Mouse (Mus musculus) MEL (cell line): ENCODE measurements around the gene Bnc2. TPM values are rescaled to one million over a fixed set of nuclear protein-coding genes. Genes with fewer than 3 reads are reported as not detected.

Experiments used
- DNase-seq: peaks from one replicate; pipeline ENCODE4 v3.0.0; 2011; ENCODE audit warnings: low read depth, low spot score
- H3K27ac ChIP-seq: 2 replicates; pipeline ENCODE4 v1.5.1; 2012; ENCODE audit warnings: low read depth, mild to moderate bottlenecking, control low read depth, low read length, moderate library complexity; ENCODE audit not compliant: control insufficient read depth
- H3K27me3 ChIP-seq, 2 experiments: fragments of 150-350 bp in 1 of 2; sonication (generic) in 1 of 2; 2 replicates each; pipeline ENCODE4 v1.6.1; 2012; ENCODE audit warnings: low read length in 2 of 2, mild to moderate bottlenecking in 2 of 2, improper control_type of control experiment in 1 of 2, moderate library complexity in 1 of 2; ENCODE audit not compliant: insufficient read depth in 2 of 2, control insufficient read depth in 1 of 2
- H3K36me3 ChIP-seq, 2 experiments: 2 replicates each; pipeline ENCODE4 v1.6.1; 2012 to 2014; ENCODE audit warnings: low read length in 2 of 2, improper control_type of control experiment in 1 of 2, inconsistent platforms in 1 of 2, mild to moderate bottlenecking in 1 of 2; ENCODE audit not compliant: insufficient read depth in 2 of 2, control insufficient read depth in 1 of 2
- H3K4me1 ChIP-seq, 2 experiments: fragments of 150-350 bp in 1 of 2; sonication (generic) in 1 of 2; 2 replicates each; pipeline ENCODE4 v1.6.1; 2012; ENCODE audit warnings: low read length in 2 of 2, improper control_type of control experiment in 1 of 2, mild to moderate bottlenecking in 1 of 2; ENCODE audit not compliant: insufficient read depth in 2 of 2, control insufficient read depth in 1 of 2
- H3K4me3 ChIP-seq, 2 experiments: fragments of 150-350 bp in 1 of 2; sonication (generic) in 1 of 2; 2 replicates each; pipeline ENCODE4 v1.5.1; 2012; ENCODE audit warnings: low read depth in 2 of 2, low read length in 2 of 2, mild to moderate bottlenecking in 2 of 2, moderate library complexity in 2 of 2, control low read depth in 1 of 2, improper control_type of control experiment in 1 of 2; ENCODE audit not compliant: control insufficient read depth in 1 of 2, insufficient read depth in 1 of 2
- H3K79me2 ChIP-seq: 2 replicates; pipeline ENCODE4 v1.6.1; 2012; ENCODE audit warnings: mild to moderate bottlenecking, low read length, moderate library complexity; ENCODE audit not compliant: control insufficient read depth, poor library complexity, insufficient read depth
- H3K9ac ChIP-seq: 2 replicates; pipeline ENCODE4 v1.6.1; 2012; ENCODE audit warnings: low read depth, mild to moderate bottlenecking, control low read depth, low read length, moderate library complexity; ENCODE audit not compliant: control insufficient read depth, poor library complexity, severe bottlenecking
- H3K9me3 ChIP-seq: fragments of 150-350 bp; sonication (generic); replicated peaks from 2 replicates; pipeline ENCODE4 v1.6.1; 2012; ENCODE audit warnings: mild to moderate bottlenecking, low read length, improper control_type of control experiment, moderate library complexity; ENCODE audit not compliant: insufficient read depth
- BHLHE40 ChIP-seq: IDR thresholded peaks from 2 replicates; pipeline ENCODE4 v1.6.1; 2012; ENCODE audit warnings: low read depth, mild to moderate bottlenecking, inconsistent platforms, low read length, improper control_type of control experiment, borderline replicate concordance
- CHD1 ChIP-seq: IDR thresholded peaks from 2 replicates; pipeline ENCODE4 v1.6.1; 2012; ENCODE audit warnings: low read depth, mild to moderate bottlenecking, inconsistent platforms, low read length, improper control_type of control experiment
- CHD2 ChIP-seq: IDR thresholded peaks from 2 replicates; pipeline ENCODE4 v1.6.1; 2011; ENCODE audit warnings: low read length, improper control_type of control experiment
- E2F4 ChIP-seq: IDR thresholded peaks from 2 replicates; pipeline ENCODE4 v1.6.1; 2011; ENCODE audit warnings: low read depth, low read length, improper control_type of control experiment, borderline replicate concordance
- ELF1 ChIP-seq: IDR thresholded peaks from 2 replicates; pipeline ENCODE4 v1.6.1; 2014; ENCODE audit warnings: low read depth, mild to moderate bottlenecking, inconsistent platforms, low read length, improper control_type of control experiment, moderate library complexity
- EP300 ChIP-seq, 2 experiments: IDR thresholded peaks; 2 replicates each; pipeline ENCODE4 v1.6.1; 2011; ENCODE audit warnings: improper control_type of control experiment in 2 of 2, low read length in 2 of 2, low read depth in 1 of 2, mild to moderate bottlenecking in 1 of 2
- GABPA ChIP-seq: IDR thresholded peaks from 2 replicates; pipeline ENCODE4 v1.6.1; 2012; ENCODE audit warnings: low read depth, mild to moderate bottlenecking, inconsistent platforms, low read length, improper control_type of control experiment, moderate library complexity
- JUND ChIP-seq: IDR thresholded peaks from 2 replicates; pipeline ENCODE4 v1.6.1; 2011; ENCODE audit warnings: low read depth, mild to moderate bottlenecking, improper control_type of control experiment, low read length
- KAT2A ChIP-seq: conservative IDR thresholded peaks from 2 replicates; pipeline ENCODE4 v1.6.1; 2012; ENCODE audit warnings: low read depth, low read length, improper control_type of control experiment, inconsistent platforms
- MAX ChIP-seq: IDR thresholded peaks from 2 replicates; pipeline ENCODE4 v1.6.1; 2011; ENCODE audit warnings: low read length, improper control_type of control experiment
- MAZ ChIP-seq: IDR thresholded peaks from 2 replicates; pipeline ENCODE4 v1.6.1; 2012; ENCODE audit warnings: low read depth, mild to moderate bottlenecking, inconsistent platforms, low read length, improper control_type of control experiment
- MEF2A ChIP-seq: IDR thresholded peaks from 2 replicates; pipeline ENCODE4 v1.6.1; 2014; ENCODE audit warnings: low read depth, mild to moderate bottlenecking, inconsistent platforms, low read length, improper control_type of control experiment; ENCODE audit not compliant: poor library complexity, insufficient replicate concordance, severe bottlenecking; ENCODE audit errors: extremely low read depth
- MXI1 ChIP-seq: IDR thresholded peaks from 2 replicates; pipeline ENCODE4 v1.6.1; 2011; ENCODE audit warnings: mild to moderate bottlenecking, low read depth, low read length, improper control_type of control experiment
- MYC ChIP-seq: IDR thresholded peaks from 2 replicates; pipeline ENCODE4 v1.6.1; 2011; ENCODE audit warnings: low read depth, mild to moderate bottlenecking, low read length, improper control_type of control experiment, moderate library complexity
- NRF1 ChIP-seq: IDR thresholded peaks from 2 replicates; pipeline ENCODE4 v1.6.1; 2014; ENCODE audit warnings: low read depth, mild to moderate bottlenecking, inconsistent platforms, low read length, improper control_type of control experiment, moderate library complexity; ENCODE audit not compliant: poor library complexity, insufficient read depth, severe bottlenecking
- POLR2AphosphoS5 ChIP-seq: IDR thresholded peaks from 2 replicates; pipeline ENCODE4 v1.6.1; 2012; ENCODE audit warnings: low read depth, borderline replicate concordance, mild to moderate bottlenecking, inconsistent platforms, low read length, moderate library complexity, mixed read lengths
- RAD21 ChIP-seq: IDR thresholded peaks from 2 replicates; pipeline ENCODE4 v1.6.1; 2011; ENCODE audit warnings: mild to moderate bottlenecking, low read depth, low read length, improper control_type of control experiment
- SIN3A ChIP-seq: IDR thresholded peaks from 2 replicates; pipeline ENCODE4 v1.6.1; 2012; ENCODE audit warnings: low read length, improper control_type of control experiment, inconsistent platforms
- TAL1 ChIP-seq: IDR thresholded peaks from 2 replicates; pipeline ENCODE4 v1.6.1; 2012; ENCODE audit warnings: mild to moderate bottlenecking, inconsistent platforms, low read length, moderate library complexity, mixed read lengths
- TCF12 ChIP-seq: IDR thresholded peaks from 2 replicates; pipeline ENCODE4 v1.6.1; 2014; ENCODE audit warnings: low read depth, mild to moderate bottlenecking, inconsistent platforms, low read length, improper control_type of control experiment, moderate library complexity
- UBTF ChIP-seq: IDR thresholded peaks from 2 replicates; pipeline ENCODE4 v1.6.1; 2012; ENCODE audit warnings: low read depth, mild to moderate bottlenecking, inconsistent platforms, low read length, improper control_type of control experiment, moderate library complexity, borderline replicate concordance; ENCODE audit not compliant: insufficient read depth
- USF1 ChIP-seq: IDR thresholded peaks from 2 replicates; pipeline ENCODE4 v1.6.1; 2014; ENCODE audit warnings: low read depth, mild to moderate bottlenecking, inconsistent platforms, low read length, improper control_type of control experiment, moderate library complexity
- USF2 ChIP-seq, 2 experiments: IDR thresholded peaks; 2 replicates each; pipeline ENCODE4 v1.6.1; 2011 to 2012; ENCODE audit warnings: improper control_type of control experiment in 2 of 2, low read length in 2 of 2, borderline replicate concordance in 1 of 2, inconsistent platforms in 1 of 2, low read depth in 1 of 2, mild to moderate bottlenecking in 1 of 2; ENCODE audit not compliant: insufficient read depth in 1 of 2
- ZKSCAN1 ChIP-seq: IDR thresholded peaks from 2 replicates; pipeline ENCODE4 v1.6.1; 2012; ENCODE audit warnings: low read depth, mild to moderate bottlenecking, inconsistent platforms, low read length, improper control_type of control experiment, moderate library complexity
- ZMIZ1 ChIP-seq: IDR thresholded peaks from 2 replicates; pipeline ENCODE4 v1.6.1; 2012; ENCODE audit warnings: low read depth, mild to moderate bottlenecking, inconsistent platforms, low read length, improper control_type of control experiment, moderate library complexity
- ZNF384 ChIP-seq: IDR thresholded peaks from 2 replicates; pipeline ENCODE4 v1.6.1; 2012; ENCODE audit warnings: low read depth, mild to moderate bottlenecking, inconsistent platforms, low read length, improper control_type of control experiment
- polyA plus RNA-seq, 2 experiments: library from polyadenylated mRNA; stranded (reverse) in 1 of 2; unstranded in 1 of 2; fragments of >175 nt in 1 of 2; fragments of >200 nt in 1 of 2; gene quantifications; 2 replicates each; pipeline versions ENCODE4 v1.2.1 to v1.2.4; 2012; ENCODE audit warnings: low replicate concordance in 2 of 2, low read depth in 1 of 2; ENCODE audit not compliant: insufficient read length in 2 of 2, insufficient read depth in 1 of 2, missing spikeins in 1 of 2
- total RNA-seq: library from RNA; depleted of rRNA; stranded (reverse); fragments of 300-350 nt; gene quantifications from 2 replicates; pipeline ENCODE4 v1.2.3, GENCODE M21; 2012

Bnc2 gene
- total and polyA plus RNA-seq, 3 experiments, result not detected

GRCm38 (mm10) chr4:84637641-84638040, 37.4 kb downstream of the Bnc2 start:
- no peak overlapping the region for H3K27ac ChIP-seq
- DNase-seq, result no peak
- TF ChIP-seq MEF2A, result no peak
- TF ChIP-seq MAX, result no peak
- TF ChIP-seq ZMIZ1, result no peak
- no peak for TF ChIP-seq ELF1
- no peak for TF ChIP-seq GABPA
- no peak for TF ChIP-seq MXI1
- no peak for TF ChIP-seq ZNF384
- TF ChIP-seq CHD2, result no peak

DNA sequence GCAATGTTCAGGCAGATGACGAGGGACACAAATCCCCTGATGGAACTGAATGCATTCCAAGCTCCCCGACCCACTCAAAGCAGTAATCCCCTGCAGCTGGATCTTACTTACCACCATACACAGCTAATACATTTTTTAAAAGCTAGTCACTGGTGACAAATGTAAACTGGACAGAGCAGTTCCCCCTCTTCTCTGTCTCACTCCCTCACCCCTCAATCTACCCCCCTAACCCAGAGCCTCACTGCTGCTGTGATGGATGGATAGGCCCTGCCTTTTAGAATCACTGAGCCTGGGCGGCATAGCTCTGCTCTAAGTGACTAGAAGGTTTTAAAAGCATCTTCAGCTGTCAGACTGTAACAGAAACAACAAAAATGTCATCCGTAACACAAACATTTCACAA, 40.3 kb downstream of the Bnc2 start:
- DNase-seq, result no peak
- Histone ChIP-seq H3K36me3 (no peaks in the 10 kb centered on the region), H3K79me2 (no peaks in the 10 kb centered on the region), H3K9ac (no peak overlapping the region), H3K4me1 (no peaks in the 10 kb centered on the region), H3K27ac (no peak overlapping the region), H3K4me3 (no peak overlapping the region), H3K27me3 (no peaks in the 10 kb centered on the region), H3K9me3 (no peaks in the 10 kb centered on the region)
- TF ChIP-seq TAL1 (no peak), POLR2AphosphoS5 (no peak), MAZ (no peak), MEF2A (no peak), USF1 (no peak), ZKSCAN1 (no peak), KAT2A (no peak), SIN3A (no peak)

More at GRCm38 (mm10) chr4:84637641-84638040, 37.4 kb downstream of the Bnc2 start:
- H3K4me3 ChIP-seq, result no peak overlapping the region
- H3K9ac ChIP-seq, result no peak overlapping the region
- no peaks in the 10 kb centered on the region for H3K36me3 ChIP-seq
- no peaks in the 10 kb centered on the region for H3K9me3 ChIP-seq
- H3K27me3 ChIP-seq, result no peaks in the 10 kb centered on the region
- H3K79me2 ChIP-seq, result no peaks in the 10 kb centered on the region
- no peaks in the 10 kb centered on the region for H3K4me1 ChIP-seq

DNA sequence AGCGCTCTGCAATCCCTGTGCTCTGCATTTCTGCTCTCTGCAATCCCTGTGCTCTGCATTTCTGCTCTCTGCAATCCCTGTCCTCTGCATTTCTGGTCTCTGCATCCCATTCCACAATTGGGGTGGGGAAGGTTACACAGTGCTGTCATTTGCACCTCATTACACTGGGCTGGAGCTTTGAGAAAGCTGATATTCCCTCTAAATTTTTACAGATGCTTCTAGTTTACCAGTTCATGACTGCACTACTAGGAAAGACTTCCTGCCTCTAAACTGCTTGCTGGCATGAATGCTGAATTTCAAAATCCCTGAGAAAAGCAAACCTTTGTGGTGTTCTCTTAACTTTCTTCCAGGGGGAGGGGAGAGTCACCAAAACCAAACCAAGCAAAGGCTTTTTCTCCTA, 41.1 kb downstream of the Bnc2 start:
- Histone ChIP-seq H3K9me3 (no peaks in the 10 kb centered on the region), H3K4me3 (no peak overlapping the region), H3K9ac (no peak overlapping the region), H3K4me1 (no peaks in the 10 kb centered on the region), H3K27me3 (no peaks in the 10 kb centered on the region), H3K79me2 (no peaks in the 10 kb centered on the region), H3K36me3 (no peaks in the 10 kb centered on the region), H3K27ac (no peak overlapping the region)
- DNase-seq, result no peak
- no peak for TF ChIP-seq BHLHE40
- no peak for TF ChIP-seq E2F4
- no peak for TF ChIP-seq USF2 (IDR thresholded peaks at IDR 0.05; ENCODE audit: borderline replicate concordance in 1 of 2, insufficient read depth in 1 of 2, low read depth in 1 of 2, low read length in 2 of 2)
- TF ChIP-seq NRF1, result no peak
- TF ChIP-seq GABPA, result no peak
- TF ChIP-seq TCF12, result no peak
- TF ChIP-seq JUND, result no peak
- TF ChIP-seq MYC, result no peak
- TF ChIP-seq RAD21, result no peak
- TF ChIP-seq UBTF, result no peak
- TF ChIP-seq KAT2A, result no peak
- no peak for TF ChIP-seq MAZ
- no peak for TF ChIP-seq USF1
- no peak for TF ChIP-seq POLR2AphosphoS5
- TF ChIP-seq CHD1, result no peak
- no peak for TF ChIP-seq EP300 (IDR thresholded peaks at IDR 0.05; ENCODE audit: low read depth in 1 of 2, low read length in 2 of 2)
